Mouse (Mus musculus): ENCODE measurements at regions not wholly inside any gene's neighbourhood (a gene's known extent, or its start where the extent isn't known, plus 50 kb on each side); places are given as distances from the start of the nearest gene placed in this dataset.

DNA sequence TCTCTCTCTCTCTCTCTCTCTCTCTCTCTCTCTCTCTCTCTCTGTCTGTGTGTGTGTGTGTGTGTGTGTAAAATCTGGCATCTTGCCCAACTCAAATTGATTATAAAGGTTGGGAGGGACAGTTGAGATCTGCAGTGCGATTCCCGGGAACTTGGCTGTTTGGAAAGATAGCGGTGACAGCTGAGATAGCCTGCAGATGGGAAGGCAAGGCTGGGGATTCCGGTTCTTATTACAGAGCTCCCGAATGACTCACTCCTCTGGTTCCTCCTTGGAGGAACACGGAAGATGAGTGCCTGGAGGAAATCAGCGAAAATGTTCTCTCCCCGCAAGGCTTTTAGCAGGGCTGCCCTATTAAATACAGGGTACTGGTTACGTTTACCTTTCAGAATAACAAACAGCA lies 81.2 kb upstream of the Rai2 start:
- ATAC-seq (no peak), DNase-seq (ENCODE audit: low read depth, low spot score) (no peak)
- in situ Hi-C loops (cut with MboI; ENCODE audit: low pct_unique_long_range_greater_than_20kb) = no loop called here
- H3K27me3 ChIP-seq = peaks cover 15% of the 10 kb centered on the region
- no peak for TF ChIP-seq CTCF (IDR thresholded peaks at IDR 0.05)
- CTCF ChIA-PET = no interaction called here
- POLR2A ChIA-PET = no interaction called here

GRCm38 (mm10) chrX:161653106-161653505 lies 63.8 kb upstream of the Rai2 start:
- CTCF ChIA-PET = no interaction called here
- TF ChIP-seq CTCF (IDR thresholded peaks at IDR 0.05) = no peak
- ATAC-seq = no peak
- POLR2A ChIA-PET = no interaction called here
- H3K27me3 ChIP-seq = peaks cover 30% of the 10 kb centered on the region
- no peak for DNase-seq (ENCODE audit: low read depth, low spot score)
- in situ Hi-C loops (cut with MboI; ENCODE audit: low pct_unique_long_range_greater_than_20kb) = no loop called here

- H3K27me3 ChIP-seq = peaks cover 18% of the 10 kb centered on the region
- DNase-seq (ENCODE audit: low read depth, low spot score) (no peak), ATAC-seq (no peak)
- POLR2A ChIA-PET = no interaction called here
- in situ Hi-C loops (cut with MboI; ENCODE audit: low pct_unique_long_range_greater_than_20kb) = no loop called here
- no peak for TF ChIP-seq CTCF (IDR thresholded peaks at IDR 0.05)
- CTCF ChIA-PET = no interaction called here
Observed at GRCm38 (mm10) chrX:161660106-161660505, 56.8 kb upstream of the Rai2 start.

DNA sequence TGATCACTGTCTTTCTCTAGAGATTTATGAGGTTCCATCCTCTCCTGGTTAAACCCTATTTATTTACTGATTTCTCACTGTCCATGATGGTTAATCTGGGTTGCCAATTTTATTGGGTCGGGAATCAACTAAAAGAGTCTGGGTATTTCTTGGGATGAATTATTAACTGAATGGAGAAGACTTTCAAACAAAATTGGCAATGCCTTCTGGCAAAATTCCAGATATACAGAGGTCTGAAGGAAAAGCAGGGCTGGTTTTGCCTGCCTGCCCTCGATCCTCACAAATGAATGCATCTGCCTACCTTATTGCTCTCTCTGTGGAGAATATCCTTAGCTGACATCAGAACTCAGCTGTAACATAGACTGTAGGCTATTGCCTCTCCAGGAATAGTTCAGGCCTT lies 54.9 kb upstream of the Rai2 start:
- POLR2A ChIA-PET = no interaction called here
- CTCF ChIA-PET = no interaction called here
- ATAC-seq = no peak
- no peak for DNase-seq (ENCODE audit: low read depth, low spot score)
- TF ChIP-seq CTCF (IDR thresholded peaks at IDR 0.05) = no peak
- peaks cover 14% of the 10 kb centered on the region for H3K27me3 ChIP-seq
- in situ Hi-C loops (cut with MboI; ENCODE audit: low pct_unique_long_range_greater_than_20kb) = no loop called here
